Mouse (Mus musculus): ENCODE results near the gene Cbfa2t3.

Gene Cbfa2t3

GRCm38 (mm10) chr8:122604640-122605039, 94.3 kb downstream of the Cbfa2t3 start:
- DNase-seq (ENCODE audit: low read depth): no peak

GRCm38 (mm10) chr8:122600666-122601065, 98.2 kb downstream of the Cbfa2t3 start:
- no peak for DNase-seq (ENCODE audit: low read depth)

DNA sequence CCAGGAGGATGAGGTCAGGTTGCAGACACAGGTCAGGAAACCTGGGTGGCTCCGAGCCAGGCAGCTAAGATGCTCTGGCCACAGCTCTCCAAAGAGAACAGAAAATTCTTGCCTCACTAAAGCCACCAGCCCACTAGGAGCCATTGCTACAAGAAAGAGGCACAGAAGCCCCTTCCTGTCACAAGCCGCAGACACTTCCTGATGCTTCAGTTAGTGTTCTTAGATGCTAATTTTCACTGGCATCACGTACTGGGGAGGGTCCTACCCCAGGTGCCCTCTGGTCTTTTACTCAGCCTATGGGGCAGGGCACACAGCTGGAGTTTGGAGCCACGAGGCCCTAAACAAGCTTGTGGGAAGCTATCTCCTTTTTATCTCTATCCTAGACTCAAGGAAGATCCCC, 102.9 kb downstream of the Cbfa2t3 start:
- DNase-seq (ENCODE audit: low read depth): no peak

DNA sequence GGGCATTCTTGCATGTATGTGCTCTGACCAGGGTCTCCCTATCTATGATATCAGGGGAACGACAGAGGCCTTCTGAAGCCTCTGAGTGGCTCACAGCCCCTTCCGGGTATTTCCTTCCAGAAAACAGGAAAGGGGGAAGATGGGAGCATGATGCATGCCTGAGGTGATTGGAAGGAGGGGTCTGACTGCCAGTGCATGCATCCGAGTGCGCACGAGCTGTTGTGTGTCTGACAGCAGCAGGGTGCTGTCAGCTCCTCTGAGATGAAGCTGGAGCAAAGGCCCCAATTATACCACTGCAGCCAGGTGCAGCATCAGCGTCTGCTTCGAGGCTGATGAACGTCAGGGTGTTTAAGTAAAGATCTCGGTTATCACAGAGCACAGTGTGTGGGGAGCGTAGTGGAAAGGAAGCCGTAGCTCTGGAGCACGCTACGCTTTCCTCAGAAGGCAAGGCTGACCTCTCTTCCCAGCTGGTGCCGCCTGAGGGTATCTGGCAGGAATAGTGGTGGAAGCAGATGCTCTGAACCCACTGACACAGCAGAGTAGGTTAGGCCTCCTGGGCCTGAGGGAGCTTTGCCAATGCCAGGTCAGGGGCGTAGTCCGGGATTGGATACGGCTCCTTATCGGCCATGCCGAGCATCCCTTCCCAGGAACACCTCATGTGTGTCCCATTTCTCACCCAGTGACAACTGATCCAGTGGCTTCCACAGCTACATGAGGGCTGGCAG, 105.0 kb downstream of the Cbfa2t3 start:
- DNase-seq (ENCODE audit: low read depth): no peak

DNA sequence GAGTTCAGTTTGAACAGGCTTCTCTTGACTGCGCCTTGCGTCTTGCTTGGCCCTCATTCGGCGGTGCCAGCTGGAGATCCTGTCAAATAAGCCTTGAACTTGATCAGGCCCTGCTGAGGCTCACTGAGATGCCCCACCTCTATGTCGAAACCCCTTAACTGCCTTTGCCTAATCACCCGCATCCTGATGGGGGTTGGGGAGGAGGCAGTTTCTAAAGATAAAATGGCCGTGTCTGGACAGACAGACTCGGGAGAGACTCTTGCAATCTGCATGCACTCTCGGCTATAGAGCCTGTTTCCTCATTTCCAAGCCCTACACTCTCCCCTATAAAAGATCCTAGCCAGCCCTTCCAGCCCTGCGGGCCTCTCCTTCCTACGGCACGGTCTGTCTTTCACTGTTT, 105.7 kb downstream of the Cbfa2t3 start:
- no peak for DNase-seq (ENCODE audit: low read depth)

DNA sequence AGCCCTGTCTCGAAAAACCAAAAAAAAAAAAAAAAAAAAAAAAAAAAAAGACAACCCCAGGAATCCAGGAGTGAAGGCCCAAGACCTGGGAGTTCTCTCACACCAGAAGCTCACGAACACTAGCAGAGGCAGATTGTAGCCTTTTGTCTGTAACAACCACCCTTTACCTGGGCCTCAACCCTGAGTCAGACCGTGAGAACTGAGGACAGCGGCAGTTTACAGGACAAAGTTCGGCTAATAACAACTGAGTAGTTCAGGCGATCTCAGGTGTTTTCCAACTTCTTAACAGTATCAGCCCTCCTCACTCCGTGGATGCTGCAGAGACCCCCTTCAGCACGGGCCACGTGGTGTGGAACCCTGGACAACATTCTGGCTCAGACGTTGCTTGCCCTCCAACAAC, 112.2 kb downstream of the Cbfa2t3 start:
- no peak for DNase-seq (ENCODE audit: low read depth)

GRCm38 (mm10) chr8:122586171-122586570, 112.7 kb downstream of the Cbfa2t3 start:
- no peak for DNase-seq (ENCODE audit: low read depth)

DNA sequence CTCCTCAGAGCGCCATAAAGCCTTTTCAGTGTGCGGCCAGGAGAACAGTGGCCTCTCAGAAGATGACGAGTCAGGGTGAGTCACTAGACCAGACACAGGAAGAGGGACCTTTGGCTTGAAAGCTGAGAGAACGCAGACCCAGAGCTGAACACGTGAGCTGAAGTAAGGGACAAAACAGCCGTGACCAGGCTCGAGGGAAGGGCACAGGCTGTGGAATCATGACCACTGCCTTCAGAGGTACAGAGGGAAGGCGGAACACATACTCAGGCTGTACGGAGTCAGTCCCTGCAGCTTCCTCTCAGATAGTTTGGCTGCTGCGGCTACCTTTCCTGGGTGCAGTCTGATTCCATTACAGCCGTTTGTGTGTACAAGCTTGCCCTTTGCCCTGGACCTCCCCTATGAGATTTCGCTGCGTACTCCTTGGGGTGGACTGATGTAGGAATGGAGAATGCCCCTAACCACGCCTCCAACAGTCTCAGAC, 113.5 kb downstream of the Cbfa2t3 start:
- DNase-seq (ENCODE audit: low read depth): no peak

DNA sequence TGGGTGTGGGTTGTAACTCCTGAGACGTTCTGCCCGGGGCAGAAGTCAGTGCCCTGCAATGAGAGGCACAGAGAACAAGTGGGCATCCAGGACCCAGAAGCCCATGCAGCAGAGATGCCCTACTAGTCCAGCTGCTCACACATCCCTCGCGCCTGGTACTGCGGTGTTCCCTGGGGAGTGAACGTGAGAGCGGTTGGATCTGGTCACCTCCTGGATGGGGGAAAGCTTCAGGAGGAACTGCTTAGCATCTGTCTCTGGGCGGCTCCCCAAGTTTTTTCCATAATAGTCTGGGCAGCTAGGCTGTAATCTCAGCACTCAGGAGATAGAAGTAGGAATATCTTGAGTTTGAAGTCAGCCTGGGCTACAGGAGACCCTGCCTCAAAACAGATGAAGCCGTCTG, 113.9 kb downstream of the Cbfa2t3 start:
- DNase-seq (ENCODE audit: low read depth): no peak

DNA sequence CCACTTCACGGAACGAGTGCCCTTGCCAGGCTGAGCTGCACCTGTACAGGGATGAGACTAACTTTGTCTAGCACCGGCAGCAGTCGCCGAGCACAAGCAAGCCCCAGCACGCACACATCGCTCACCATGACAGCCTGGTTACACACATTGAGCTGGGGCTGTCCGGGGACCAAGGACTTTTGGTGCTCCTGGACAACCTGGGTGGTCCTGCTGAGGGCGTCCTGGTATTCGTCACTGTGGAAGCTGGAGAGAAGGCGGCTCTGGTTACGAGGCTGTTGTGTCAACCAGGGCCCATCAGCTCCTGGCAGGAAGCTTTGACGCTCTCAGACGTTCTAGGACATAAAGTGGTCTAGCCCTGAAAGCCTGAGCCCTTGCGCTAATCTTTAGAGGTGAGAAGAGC, 118.0 kb downstream of the Cbfa2t3 start:
- no peak for DNase-seq (ENCODE audit: low read depth)

- no peak for DNase-seq (ENCODE audit: low read depth)
These were observed 119.7 kb downstream of the Cbfa2t3 start for GRCm38 (mm10) chr8:122579196-122579595.

DNA sequence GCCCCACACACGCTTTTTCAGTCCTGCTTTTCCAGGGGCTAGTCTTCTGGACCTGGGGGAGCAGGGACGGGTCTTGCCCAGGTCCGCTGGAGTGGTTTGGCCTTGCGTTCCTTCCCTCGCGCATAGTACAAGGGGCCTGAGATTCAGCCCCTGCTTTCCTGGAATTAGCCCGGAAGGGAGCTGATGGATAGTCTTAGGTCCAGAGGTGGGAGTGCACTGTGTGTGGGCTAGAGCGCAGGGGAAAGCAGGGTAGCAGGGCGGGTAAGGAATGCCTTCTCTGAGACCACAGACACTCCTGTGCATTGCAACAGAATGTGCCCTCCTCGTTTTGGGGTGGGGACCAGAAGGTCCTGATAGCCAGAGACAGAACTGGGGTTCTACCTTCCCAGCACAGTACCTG, 121.8 kb downstream of the Cbfa2t3 start:
- no peak for DNase-seq (ENCODE audit: low read depth)

DNA sequence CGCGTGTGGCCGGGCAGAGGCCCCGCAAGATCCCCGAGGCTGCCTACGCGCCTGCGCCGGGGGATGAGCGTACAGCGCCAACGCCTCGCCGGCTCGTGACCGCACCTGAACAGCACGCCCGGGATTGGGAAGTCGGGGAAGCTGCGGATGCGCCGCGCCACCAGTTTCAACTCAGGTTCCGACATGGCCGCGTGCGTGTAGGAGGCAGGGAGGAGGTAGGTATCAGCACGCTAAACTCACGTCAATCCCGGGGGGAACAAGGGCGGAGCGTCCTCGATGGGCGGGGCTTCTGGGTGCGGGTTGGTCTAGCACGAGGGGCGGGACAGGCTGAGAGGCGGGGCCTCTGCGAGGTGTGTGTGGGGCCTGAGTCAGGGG, 122.3 kb downstream of the Cbfa2t3 start, which contains the start of gene Aprt:
TSS of gene Aprt (minus strand) at position 262 of the 375 bp plus-strand sequence.
- peak; percentile 93 for DNase-seq (ENCODE audit: low read depth)

DNA sequence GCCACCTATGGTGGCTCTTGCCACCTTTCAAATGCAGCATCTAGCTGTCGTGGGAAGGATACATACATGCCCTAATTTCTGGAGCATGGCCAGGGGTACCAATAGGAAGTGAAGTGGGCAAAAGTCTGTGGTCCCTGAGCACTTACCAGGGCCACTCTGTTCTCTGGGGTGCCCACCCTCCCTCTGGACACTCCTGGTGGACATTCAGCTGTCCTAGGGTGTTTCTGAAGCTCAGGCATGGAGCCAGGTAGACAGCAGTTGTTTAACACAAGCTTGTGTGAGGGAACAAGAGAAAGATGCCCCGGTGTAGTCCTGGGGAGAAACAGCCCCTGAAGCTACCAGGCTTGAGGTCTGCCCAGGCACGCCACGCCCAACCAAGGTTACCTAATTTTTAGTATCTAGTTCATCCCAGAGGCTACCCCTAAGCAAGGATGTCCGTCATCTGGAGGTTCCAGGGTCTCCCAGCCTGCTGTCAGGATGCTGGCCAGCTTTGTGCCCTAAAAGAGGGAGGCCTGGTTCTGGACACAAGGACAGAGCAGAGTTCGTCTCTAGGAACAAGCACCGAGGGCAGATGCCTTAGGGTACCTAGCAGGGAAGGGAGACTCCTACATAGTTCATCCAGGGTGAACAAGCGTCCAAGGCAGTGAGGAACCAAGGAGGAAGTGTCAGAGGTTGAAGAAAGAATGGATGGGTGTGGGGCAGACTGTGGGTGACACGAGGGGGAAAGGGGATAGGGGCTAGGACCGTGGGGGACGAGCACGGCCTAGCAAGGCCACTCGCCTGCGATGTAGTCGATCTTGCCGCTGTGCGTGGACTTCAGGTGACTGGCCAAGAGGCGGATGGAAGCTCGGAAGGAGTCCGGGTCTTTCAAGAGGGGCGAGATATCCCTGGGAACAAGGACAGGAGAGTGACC, 122.9 kb downstream of the Cbfa2t3 start:
- DNase-seq (ENCODE audit: low read depth): no peak

- no peak for DNase-seq (ENCODE audit: low read depth)
These were observed 123.6 kb downstream of the Cbfa2t3 start for GRCm38 (mm10) chr8:122575286-122575685.

Measured in c-Kit-positive CD71-negative TER-119-negative erythroid progenitor cells, embryonic 14.5 days (primary cell).